Mouse (Mus musculus): ENCODE results near the gene Kcnk7. TPM values are rescaled to one million over a fixed set of nuclear protein-coding genes. Genes with fewer than 3 reads are reported as not detected.

Gene Kcnk7
- polyA plus RNA-seq (2017; shearing (Covaris generic)), result 0.46 TPM

DNA sequence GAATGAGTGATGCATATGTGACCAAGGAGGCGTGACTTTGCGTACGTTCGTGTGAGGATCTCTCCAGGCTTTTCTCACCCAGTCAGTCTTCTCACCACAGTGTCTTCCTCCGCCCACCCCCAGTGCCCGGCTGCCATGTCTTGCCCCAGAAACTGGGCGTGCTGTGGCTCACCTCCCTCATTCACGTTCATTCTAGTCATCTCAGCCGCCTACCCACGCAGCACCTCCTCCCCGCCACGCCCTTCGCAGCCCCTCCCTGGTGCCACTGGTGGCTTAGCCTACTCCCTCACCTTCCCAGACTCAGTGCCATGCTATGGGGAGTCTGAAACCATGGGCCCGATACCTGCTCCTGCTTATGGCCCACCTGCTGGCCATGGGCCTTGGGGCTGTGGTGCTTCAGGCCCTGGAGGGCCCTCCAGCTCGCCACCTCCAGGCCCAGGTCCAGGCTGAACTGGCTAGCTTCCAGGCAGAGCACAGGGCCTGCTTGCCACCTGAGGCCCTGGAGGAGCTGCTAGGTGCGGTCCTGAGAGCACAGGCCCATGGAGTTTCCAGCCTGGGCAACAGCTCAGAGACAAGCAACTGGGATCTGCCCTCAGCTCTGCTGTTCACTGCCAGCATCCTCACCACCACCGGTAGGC, at the start of gene Kcnk7:
Gene Kcnk7 (plus strand): TSS at position 205 of the 638 bp plus-strand sequence.

DNA sequence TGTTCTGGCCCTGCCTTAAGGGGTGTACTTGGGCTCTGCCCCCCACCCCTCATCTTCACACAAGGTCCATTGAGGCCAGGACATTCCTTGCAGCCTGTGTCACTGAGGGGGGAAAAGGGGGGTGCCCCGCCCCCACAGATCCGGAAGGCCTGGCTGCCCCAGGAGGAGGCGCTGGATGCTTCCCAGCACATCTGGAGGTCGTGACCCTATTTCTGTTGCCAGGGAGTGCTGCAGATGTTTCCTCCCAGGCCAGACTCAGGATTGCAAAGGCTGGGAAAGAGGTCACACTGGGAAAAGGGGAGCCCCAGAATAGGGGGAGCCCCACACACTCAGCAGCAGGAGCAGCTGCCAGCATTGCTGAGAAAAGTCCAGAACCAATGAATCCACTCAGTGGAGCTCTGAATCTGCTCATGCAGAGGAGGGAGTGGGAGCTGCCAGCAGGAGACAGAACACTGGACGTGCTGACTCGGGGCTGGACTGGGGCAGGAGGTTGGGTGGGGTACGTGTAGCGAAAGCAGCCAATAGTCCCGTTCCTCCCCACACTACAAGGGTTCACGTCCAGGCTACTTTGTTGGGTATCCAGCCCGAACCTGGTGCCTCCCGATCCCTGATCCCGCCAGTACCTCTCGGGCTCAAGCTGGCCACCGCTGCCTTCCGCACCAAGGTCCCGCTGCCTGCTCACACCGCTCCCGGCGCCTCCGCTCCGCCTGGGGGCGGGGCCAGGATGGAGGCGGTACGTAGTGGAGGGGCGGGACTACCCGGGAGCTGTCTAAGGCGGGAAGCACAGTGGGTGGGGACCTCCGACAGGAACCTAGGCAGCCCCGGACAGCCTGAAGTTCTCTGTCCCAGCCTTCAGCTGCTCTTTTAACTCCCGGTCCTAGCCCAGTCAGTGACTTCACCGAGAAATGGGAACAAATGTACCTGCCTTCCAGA, 40.9 kb upstream of the Kcnk7 start, which contains the start of gene Sipa1:
Gene Sipa1 (minus strand): TSS at position 727 of the 933 bp plus-strand sequence.

DNA sequence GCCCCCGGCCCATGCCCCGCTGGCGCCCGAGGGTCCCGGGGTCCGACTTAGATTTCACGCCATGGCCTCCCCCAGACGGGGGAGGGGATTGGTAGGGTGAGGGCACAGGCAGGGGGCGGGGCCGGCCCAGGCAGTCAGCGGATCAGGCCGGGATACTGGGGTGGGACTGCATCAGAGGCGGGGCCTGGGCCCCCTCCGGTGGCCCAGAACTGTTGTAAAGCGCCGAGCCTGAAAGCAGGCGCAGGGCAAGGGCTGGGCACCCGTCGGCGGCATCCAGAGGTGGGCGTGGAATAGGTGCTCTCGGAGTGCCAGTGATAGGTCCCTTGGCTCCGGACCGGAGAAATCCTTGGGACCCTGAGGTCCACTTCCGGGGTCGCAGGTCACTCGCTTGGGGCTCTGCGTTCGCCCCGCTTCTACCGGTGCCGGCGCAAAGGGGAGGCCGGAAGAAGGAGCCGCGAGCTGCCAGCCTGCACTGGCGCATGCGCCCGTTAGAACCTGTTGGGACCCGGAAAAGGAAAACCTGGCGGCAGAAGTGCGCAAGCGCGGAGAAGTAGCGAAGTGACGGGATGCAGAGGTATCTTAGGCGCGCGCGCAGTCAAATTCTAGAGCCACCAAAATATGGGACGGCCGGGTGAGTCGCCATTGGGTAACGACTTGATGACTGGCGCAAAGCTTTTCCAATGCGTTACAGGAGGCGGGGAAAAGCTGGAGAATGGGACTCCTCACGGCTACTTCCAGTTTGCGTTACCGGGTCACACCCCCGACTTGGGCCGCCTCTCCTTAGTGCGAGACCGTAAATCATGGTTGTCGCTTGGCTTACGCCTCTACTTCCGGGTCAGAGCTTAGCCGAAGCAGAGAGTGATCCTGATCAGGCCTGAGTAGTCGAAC, 15.7 kb upstream of the Kcnk7 start, which contains the start of the genes Map3k11 and Pcnx3:
Gene Map3k11 (plus strand): TSS at position 543 of the 888 bp plus-strand sequence.
Gene Pcnx3 (minus strand): TSS at position 709 of the 888 bp plus-strand sequence.

DNA sequence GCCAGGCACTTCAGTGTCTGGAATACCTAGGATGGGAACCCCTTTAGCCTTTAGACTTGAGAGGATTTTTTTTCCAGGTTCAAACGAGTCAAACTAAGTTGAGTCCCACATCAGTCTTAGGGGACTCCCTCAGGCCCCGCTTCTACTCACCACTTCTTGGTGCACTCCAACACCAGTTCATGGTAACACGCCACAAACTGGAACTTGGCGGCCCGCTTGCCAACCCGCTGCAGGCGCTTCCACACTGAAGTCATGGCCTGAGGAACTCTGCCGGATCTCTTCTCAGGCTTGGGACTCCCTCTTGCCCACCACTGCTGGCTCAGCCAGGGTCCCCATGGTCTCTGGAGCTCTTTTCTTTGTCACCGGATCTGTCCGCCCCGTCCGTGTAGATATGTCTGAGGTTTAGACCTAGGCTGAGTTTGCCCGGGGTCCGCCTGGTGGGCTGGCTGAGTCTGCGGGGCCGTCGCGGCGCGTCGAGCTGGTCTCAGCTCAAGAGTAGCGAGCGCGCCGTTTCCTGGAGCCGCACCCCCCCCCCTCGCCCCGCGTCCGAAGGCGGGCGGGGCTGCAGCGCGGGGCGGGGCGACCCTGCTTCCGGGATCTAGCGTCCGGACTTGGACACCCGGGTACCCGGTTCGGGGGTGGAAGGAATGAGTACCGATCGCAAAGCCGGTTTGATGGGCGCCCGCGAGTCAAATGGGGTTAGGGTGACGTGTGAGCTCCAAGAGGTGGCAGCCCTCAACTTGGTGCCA, 21.8 kb downstream of the Kcnk7 start, which contains the start of gene Ehbp1l1:
Gene Ehbp1l1 (minus strand): TSS at position 551 of the 749 bp plus-strand sequence.

DNA sequence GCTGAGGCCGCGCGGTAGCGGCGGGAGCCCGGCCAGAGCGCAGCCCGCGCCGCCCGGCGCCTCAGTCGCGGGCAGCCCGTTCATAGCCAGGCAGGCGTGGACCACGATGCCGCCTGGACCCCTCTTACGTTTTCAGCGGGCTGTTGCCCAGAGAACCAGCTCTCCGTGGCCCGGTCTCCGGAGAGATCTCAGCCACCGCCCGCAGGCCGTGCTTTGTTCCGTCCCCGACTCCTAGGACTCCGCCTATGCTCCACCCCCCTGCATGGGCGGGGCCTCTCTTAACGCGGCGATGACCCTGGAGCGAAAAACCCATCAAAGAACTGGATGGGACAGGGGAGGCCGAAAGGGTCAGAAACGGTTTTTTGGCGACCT, 25.3 kb downstream of the Kcnk7 start, which contains the start of gene Fam89b:
Gene Fam89b (minus strand): TSS at position 210 of the 372 bp plus-strand sequence.

DNA sequence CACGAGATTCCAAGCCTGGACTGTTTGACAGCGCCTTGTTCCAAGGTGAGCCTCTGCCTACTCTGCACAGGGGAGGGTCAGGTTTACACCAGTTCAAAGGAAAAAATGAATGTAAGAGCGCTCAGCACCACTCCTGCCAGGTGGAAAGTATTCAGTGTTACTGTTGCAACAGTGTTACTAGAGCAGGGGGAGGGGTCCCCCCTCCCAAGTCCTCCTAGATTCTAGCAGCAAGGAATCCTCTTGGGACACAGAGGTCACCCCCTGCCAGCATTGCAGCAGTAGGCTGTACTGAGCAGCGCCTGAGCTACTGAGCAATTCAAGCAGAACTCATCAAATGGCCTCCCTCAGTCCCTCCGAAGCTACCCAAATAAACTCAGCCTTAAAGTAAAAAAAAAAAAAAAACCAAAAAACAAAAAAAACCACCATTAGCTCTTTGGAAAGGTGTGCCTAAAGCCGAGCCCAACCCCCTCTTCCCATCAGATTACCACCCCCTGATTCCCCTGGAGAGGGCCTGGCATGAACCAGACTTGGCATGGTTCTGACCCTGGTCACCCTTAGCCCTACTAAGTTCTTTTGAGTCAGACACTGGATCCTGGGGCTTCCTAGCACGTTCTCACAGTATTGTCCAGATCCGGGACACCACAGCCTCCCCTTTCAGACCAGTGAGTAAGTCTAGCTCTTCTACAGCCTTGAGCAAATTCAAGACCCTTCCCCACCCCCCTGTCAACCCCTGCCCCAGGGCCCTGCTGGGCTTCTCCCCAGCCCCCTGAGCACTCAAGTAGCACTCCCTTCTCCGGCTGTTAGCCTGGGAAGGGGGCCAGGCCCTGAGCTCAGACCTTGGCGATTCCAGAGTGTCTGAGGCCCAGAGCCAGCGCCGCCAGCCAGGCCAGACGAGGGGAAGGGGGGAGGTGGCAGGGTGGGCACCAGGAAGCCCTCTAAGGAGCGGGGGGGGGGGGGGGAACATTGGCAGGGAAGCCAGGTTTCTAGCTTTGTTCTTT, 36.5 kb downstream of the Kcnk7 start, which contains the start of gene Ltbp3:
Gene Ltbp3 (plus strand): TSS at position 585 of the 998 bp plus-strand sequence.

Other genes starting within 250 kb of the Kcnk7 start
- gene Ccdc85b, start 246.5 kb upstream of the Kcnk7 start, polyA plus RNA-seq (2017; shearing (Covaris generic)), result 7.4 TPM
- 75.8 TPM for gene Fibp, start 243.8 kb upstream of the Kcnk7 start, polyA plus RNA-seq (2017; shearing (Covaris generic))
- gene Ctsw, start 235.9 kb upstream of the Kcnk7 start, polyA plus RNA-seq (2017; shearing (Covaris generic)), result 75.3 TPM
- gene Efemp2, start 230.4 kb upstream of the Kcnk7 start, polyA plus RNA-seq (2017; shearing (Covaris generic)), result 0.81 TPM
- gene Mus81, start 216.0 kb upstream of the Kcnk7 start, polyA plus RNA-seq (2017; shearing (Covaris generic)), result 45.4 TPM
- 2,727 TPM for gene Cfl1, start 213.9 kb upstream of the Kcnk7 start, polyA plus RNA-seq (2017; shearing (Covaris generic))
- gene 1700020D05Rik, start 200.6 kb upstream of the Kcnk7 start, polyA plus RNA-seq (2017; shearing (Covaris generic)), result not detected
- 3.7 TPM for gene Snx32, start 193.8 kb upstream of the Kcnk7 start, polyA plus RNA-seq (2017; shearing (Covaris generic))
- not detected for gene Ovol1, start 143.7 kb upstream of the Kcnk7 start, polyA plus RNA-seq (2017; shearing (Covaris generic))
- gene Ap5b1, start 136.3 kb upstream of the Kcnk7 start, polyA plus RNA-seq (2017; shearing (Covaris generic)), result 8.4 TPM
- 94.3 TPM for gene Rnaseh2c, start 102.5 kb upstream of the Kcnk7 start, polyA plus RNA-seq (2017; shearing (Covaris generic))
- gene Kat5, start 94.1 kb upstream of the Kcnk7 start, polyA plus RNA-seq (2017; shearing (Covaris generic)), result 78.7 TPM
- 221 TPM for gene Rela, start 66.9 kb upstream of the Kcnk7 start, polyA plus RNA-seq (2017; shearing (Covaris generic))
- 178 TPM for gene Sipa1, start 40.7 kb upstream of the Kcnk7 start, polyA plus RNA-seq (2017; shearing (Covaris generic))
- 53.1 TPM for gene Map3k11, start 15.6 kb upstream of the Kcnk7 start, polyA plus RNA-seq (2017; shearing (Covaris generic))
- gene Pcnx3, start 15.5 kb upstream of the Kcnk7 start, polyA plus RNA-seq (2017; shearing (Covaris generic)), result 58.4 TPM
- 20.2 TPM for gene Ehbp1l1, start 21.9 kb downstream of the Kcnk7 start, polyA plus RNA-seq (2017; shearing (Covaris generic))
- gene Fam89b, start 25.3 kb downstream of the Kcnk7 start, polyA plus RNA-seq (2017; shearing (Covaris generic)), result 57.4 TPM
- gene Ltbp3, start 36.5 kb downstream of the Kcnk7 start, polyA plus RNA-seq (2017; shearing (Covaris generic)), result not detected
- gene Scyl1, start 67.1 kb downstream of the Kcnk7 start, polyA plus RNA-seq (2017; shearing (Covaris generic)), result 65.2 TPM
- gene Frmd8, start 170.9 kb downstream of the Kcnk7 start, polyA plus RNA-seq (2017; shearing (Covaris generic)), result 168 TPM
- 15.7 TPM for gene Slc25a45, start 173.4 kb downstream of the Kcnk7 start, polyA plus RNA-seq (2017; shearing (Covaris generic))
- gene Tigd3, start 189.8 kb downstream of the Kcnk7 start, polyA plus RNA-seq (2017; shearing (Covaris generic)), result 0.55 TPM
- 128 TPM for gene Dpf2, start 208.6 kb downstream of the Kcnk7 start, polyA plus RNA-seq (2017; shearing (Covaris generic))
- 0.14 TPM for gene Cdc42ep2, start 220.4 kb downstream of the Kcnk7 start, polyA plus RNA-seq (2017; shearing (Covaris generic))

Measured in naive thymus-derived CD4-positive, alpha-beta T cell, adult 5 months (primary cell).